Mouse (Mus musculus) kidney, adult 11 months (tissue): ENCODE results near the gene Ccni.
A peak's percentile ranks its signal among the peaks of the same experiment; 100 is the strongest.

Experiments used
- DNase-seq: peaks from one replicate; pipeline ENCODE4 v3.0.0; 2022

Gene Ccni

DNA sequence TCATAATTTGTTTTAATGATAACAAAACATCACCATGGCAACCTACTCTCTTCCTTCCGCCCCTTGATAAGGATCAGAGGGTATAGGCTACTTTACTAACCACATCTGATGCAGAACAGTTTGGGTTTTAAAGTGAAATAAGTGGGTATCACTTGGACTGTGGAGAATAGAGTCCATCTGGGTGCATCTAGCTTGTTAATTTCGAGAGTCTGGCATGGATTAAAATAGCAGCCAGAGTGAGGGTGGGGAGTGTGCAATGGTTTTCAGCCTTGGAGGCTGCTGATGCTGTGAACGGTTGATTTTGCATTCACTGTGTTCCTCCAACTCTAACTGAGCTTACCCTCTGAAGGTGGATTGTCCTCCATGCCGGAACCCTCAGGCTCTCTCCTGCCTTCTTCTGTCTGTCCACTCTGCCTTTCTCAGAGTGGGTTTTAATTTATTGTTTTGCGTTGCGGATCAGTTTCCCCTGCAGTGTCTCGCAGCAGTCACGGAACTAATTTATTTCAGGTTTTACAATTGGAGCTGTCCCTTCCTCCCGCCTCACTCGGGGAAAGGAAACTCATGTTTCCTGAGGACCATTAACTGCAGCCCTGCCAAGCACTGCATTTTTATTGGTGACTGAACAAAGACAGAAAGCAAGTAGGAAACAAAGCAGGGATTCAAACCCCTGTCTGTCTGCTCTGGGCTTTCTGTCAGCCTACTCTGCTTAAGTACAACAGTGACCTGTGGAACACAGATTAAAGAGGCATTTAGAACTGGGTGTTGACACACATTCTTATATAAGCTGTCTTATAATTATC lies 72.7 kb downstream of the Ccni start:
- peak; percentile 26 for DNase-seq
